Comparison of ENCODE assay signal across 10 mouse cellular contexts in genomic region chr1:132377055-132377365, GRCm38 (mm10). TPM values are rescaled to one million over a fixed set of nuclear protein-coding genes. Genes with fewer than 3 reads are reported as not detected.
A peak's percentile ranks its signal among the peaks of the same experiment; 100 is the strongest.
DNase-seq lines count a peak whose midpoint lies in the region; ATAC-seq and TF ChIP-seq lines count a peak whose summit lies in the region.
"Had no signal": no experiment of that assay in that cellular context is flagged by ENCODE, and none has a peak within 500 bp of the region (broad histone marks: within the 10 kb centered on the region; RNA-seq: fewer than 3 reads in every experiment).

No protein-coding gene starts in this region.

- no peak for ATAC-seq in kidney, embryonic 15.5 days (replicated peaks; ENCODE audit: low FRiP score)
- no peak for ATAC-seq in intestine, embryonic 15.5 days

- no peak for DNase-seq in kidney, adult 8-10 months
- peak; percentile 43 to 69 for DNase-seq in lung, postnatal 4 days
- no peak for DNase-seq in right cerebral cortex, adult 18-20 months
- DNase-seq in left cerebral cortex, adult 8-10 months (ENCODE audit: low spot score in 2 of 2): no peak
- DNase-seq in gastrocnemius, adult 8-10 months (ENCODE audit: low spot score in 2 of 2): no peak
- DNase-seq: thymus, postnatal 14 days had no signal

- H3K4me1 ChIP-seq in kidney, embryonic 15.5 days: peaks cover 60% of the 10 kb centered on the region
- peaks cover 14% of the 10 kb centered on the region for H3K4me1 ChIP-seq in embryonic fibroblast, embryonic 13.5 days (ENCODE audit: control insufficient read depth, insufficient read depth, low read length)
- H3K4me1 ChIP-seq in intestine, embryonic 15.5 days (replicated peaks): peaks cover 30% of the 10 kb centered on the region

- H3K36me3 ChIP-seq in kidney, embryonic 15.5 days: peaks cover 35% of the 10 kb centered on the region
- H3K36me3 ChIP-seq in intestine, embryonic 15.5 days: no peaks in the 10 kb centered on the region

- TF ChIP-seq CTCF in embryonic fibroblast, embryonic 13.5 days (IDR thresholded peaks at IDR 0.05; ENCODE audit: borderline replicate concordance, insufficient read depth, low read length): no peak

- no peak overlapping the region for H3K4me3 ChIP-seq in kidney, embryonic 15.5 days (replicated peaks)
- no peak overlapping the region for H3K4me3 ChIP-seq in embryonic fibroblast, embryonic 13.5 days (ENCODE audit: insufficient read depth, low read length)
- no peak overlapping the region for H3K4me3 ChIP-seq in intestine, embryonic 15.5 days (replicated peaks)
- H3K4me3 ChIP-seq: megakaryocyte, embryonic 14.5 days had no signal

- 52% methylated on average over 7 of the region's 7 CpGs for WGBS in kidney, embryonic 15.5 days
- 32% methylated on average over 7 of the region's 7 CpGs for WGBS in intestine, embryonic 15.5 days

- TF ChIP-seq POLR2A in embryonic fibroblast, embryonic 13.5 days (IDR thresholded peaks at IDR 0.05; ENCODE audit: low read depth, low read length): no peak

- H3K27me3 ChIP-seq in kidney, embryonic 15.5 days: no peaks in the 10 kb centered on the region
- no peaks in the 10 kb centered on the region for H3K27me3 ChIP-seq in intestine, embryonic 15.5 days (replicated peaks)

- H3K4me2 ChIP-seq in kidney, embryonic 15.5 days: no peak overlapping the region
- H3K4me2 ChIP-seq in intestine, embryonic 15.5 days (replicated peaks): no peak overlapping the region

- H3K27ac ChIP-seq in kidney, embryonic 15.5 days: peak overlapping the region; percentile 48; the same call in 1 of the 2 replicates
- H3K27ac ChIP-seq in embryonic fibroblast, embryonic 13.5 days (ENCODE audit: insufficient read depth, low read length): peak overlapping the region; percentile 8; the same call in 1 of the 2 replicates
- 0 out of 2 replicates have a peak overlapping the region, but pooled peaks have one; percentile 3 for H3K27ac ChIP-seq in intestine, embryonic 15.5 days

- no peaks in the 10 kb centered on the region for H3K9me3 ChIP-seq in kidney, embryonic 15.5 days (replicated peaks)
- H3K9me3 ChIP-seq in intestine, embryonic 15.5 days: no peaks in the 10 kb centered on the region
- H3K9me3 ChIP-seq: megakaryocyte, embryonic 14.5 days had no signal

- H3K9ac ChIP-seq in kidney, embryonic 15.5 days: 0 out of 2 replicates have a peak overlapping the region, but pooled peaks have one; percentile 11
- no peak overlapping the region for H3K9ac ChIP-seq in intestine, embryonic 15.5 days

RNA-seq across cellular contexts. Expression of gene Tmcc2, which starts 14.1 kb away (rescaled TPM):
- 11.9 and 15.5 TPM in 2 replicates for polyA plus RNA-seq in kidney, embryonic 15.5 days (2015; fragmentation: Nextera tagmentation; extraction: Ambion mirVana)
- polyA plus RNA-seq in embryonic fibroblast, embryonic 13.5 days (2011; ENCODE audit: insufficient read length, low read depth, missing spikeins): 11.6 and 12.6 TPM in 2 replicates
- 11.4 and 15.5 TPM in 2 replicates for polyA plus RNA-seq in intestine, embryonic 15.5 days (2015; fragmentation: Nextera tagmentation; extraction: Ambion mirVana)
- 100 to 1,000 TPM; 182 to 205 (median 192) TPM for total RNA-seq in left cerebral cortex, adult 8-10 months (2022)
- total RNA-seq in gastrocnemius, adult 8-10 months (2022): 10 to 100 TPM; 38.8 to 60.0 (median 49.4) TPM

RNA-seq across cellular contexts. Expression of gene Dstyk, which starts 40.3 kb away (rescaled TPM):
- 15.2 and 15.5 TPM in 2 replicates for polyA plus RNA-seq in kidney, embryonic 15.5 days (2015; fragmentation: Nextera tagmentation; extraction: Ambion mirVana)
- 18.0 and 23.3 TPM in 2 replicates for polyA plus RNA-seq in embryonic fibroblast, embryonic 13.5 days (2011; ENCODE audit: insufficient read length, low read depth, missing spikeins)
- 8.9 and 9.0 TPM in 2 replicates for polyA plus RNA-seq in intestine, embryonic 15.5 days (2015; fragmentation: Nextera tagmentation; extraction: Ambion mirVana)
- 10 to 100 TPM; 40.9 to 51.7 (median 42.4) TPM for total RNA-seq in left cerebral cortex, adult 8-10 months (2022)
- 10 to 100 TPM in 1 of 4 experiments, 1 to 10 TPM in 3; 7.7 to 11.2 (median 8.5) TPM for total RNA-seq in gastrocnemius, adult 8-10 months (2022)

Comparison
In these comparisons a context has a peak if more than half of its experiments do, and no peak if none do; other contexts are left out.
1. DNase-seq: peak in lung, postnatal 4 days (2 of 2); none in kidney, adult 8-10 months (0 of 2), right cerebral cortex, adult 18-20 months (single experiment), left cerebral cortex, adult 8-10 months (0 of 2) and gastrocnemius, adult 8-10 months (0 of 2).
2. Peak in every context shown above with its lines, with median percentiles within 50 percentile points of each other: H3K27ac ChIP-seq.